Mouse (Mus musculus): Measurements from ENCODE around the gene March10. TPM values are rescaled to one million over a fixed set of nuclear protein-coding genes. Genes with fewer than 3 reads are reported as not detected.

March10 gene
- polyA plus RNA-seq, 2 experiments from 2014 or later: not detected

GRCm38 (mm10) chr11:105465488-105465887, 9.0 kb upstream of the March10 start:
- ATAC-seq: no peak

- no peak for ATAC-seq
These were observed 8.0 kb upstream of the March10 start for GRCm38 (mm10) chr11:105464430-105464967.

DNA sequence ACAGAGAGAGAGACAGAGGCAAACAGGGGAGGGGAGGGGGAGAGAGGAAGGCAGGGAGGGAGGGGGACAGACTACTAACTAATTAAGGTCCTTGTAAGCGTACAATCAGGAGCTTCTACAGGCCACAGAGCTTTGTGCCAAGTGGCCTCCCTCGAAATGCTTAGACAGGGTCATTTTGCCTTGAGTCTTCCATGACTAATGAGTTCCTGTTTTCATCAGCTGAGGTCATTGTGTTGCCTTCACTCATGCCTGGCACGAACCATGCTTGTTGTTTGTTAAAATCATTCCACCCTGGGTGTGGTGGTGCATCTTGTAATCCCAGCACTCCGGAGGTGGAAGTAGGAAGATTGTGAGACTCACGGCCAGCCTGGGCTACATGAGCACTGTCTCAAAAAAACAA, 3.4 kb upstream of the March10 start:
- no peak for ATAC-seq

GRCm38 (mm10) chr11:105457041-105457440, 506 bp upstream of the March10 start:
- no peak for ATAC-seq

GRCm38 (mm10) chr11:105455118-105455517, 1.4 kb downstream of the March10 start:
- no peak for ATAC-seq

GRCm38 (mm10) chr11:105453084-105453483, 3.5 kb downstream of the March10 start:
- no peak for ATAC-seq

GRCm38 (mm10) chr11:105452504-105452903, 4.0 kb downstream of the March10 start:
- no peak for ATAC-seq

DNA sequence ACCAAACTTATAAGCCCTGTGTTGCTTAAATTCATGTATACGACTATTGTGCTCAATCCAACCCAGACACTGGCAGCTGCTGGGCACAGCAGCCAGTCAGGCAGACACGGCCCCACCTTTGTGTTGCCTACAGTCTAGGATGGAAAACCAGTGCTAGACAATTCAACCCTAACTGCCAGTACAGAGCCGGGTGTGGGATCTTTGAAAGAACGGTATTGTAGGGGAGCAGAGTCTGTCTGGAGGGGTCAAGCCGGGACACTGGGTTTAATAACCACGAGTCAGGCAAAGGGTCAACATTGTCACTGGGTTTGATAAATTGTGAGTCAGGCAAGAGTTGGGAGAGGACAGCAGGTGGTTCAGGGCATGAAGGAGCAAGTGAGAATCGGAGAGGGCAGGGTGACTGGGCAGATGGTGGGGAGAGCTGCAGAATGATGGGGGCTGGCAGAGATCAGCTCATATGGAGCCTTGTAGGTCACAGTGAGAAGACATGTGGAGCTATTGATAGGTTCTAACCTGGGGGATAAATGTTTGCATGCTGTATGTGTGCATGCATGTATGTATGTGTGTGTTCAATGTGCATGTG, 4.9 kb downstream of the March10 start:
- ATAC-seq: no peak

- ATAC-seq: no peak
These were observed 6.8 kb downstream of the March10 start for GRCm38 (mm10) chr11:105449581-105450315.

DNA sequence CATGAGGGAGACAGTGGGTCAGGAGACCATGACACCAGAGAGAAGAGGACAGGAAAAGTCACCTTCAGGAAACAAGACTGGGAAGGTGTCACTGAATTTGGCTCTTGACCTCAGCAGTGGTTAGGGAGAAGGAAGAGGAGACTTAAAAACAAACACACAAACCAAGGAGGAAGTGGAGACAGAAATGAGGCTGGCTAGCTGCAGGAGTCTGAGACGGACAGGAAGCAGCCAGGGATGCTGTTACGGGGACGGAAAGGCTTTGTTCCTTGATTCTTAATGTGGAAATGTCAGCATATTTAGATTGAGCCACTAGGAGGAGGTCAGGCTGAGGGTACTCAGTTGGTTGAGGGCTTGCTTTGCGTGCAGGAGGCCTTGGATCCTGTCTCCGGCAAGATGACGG, 8.9 kb downstream of the March10 start:
- ATAC-seq: no peak

- ATAC-seq: no peak
These were observed 10.3 kb downstream of the March10 start for GRCm38 (mm10) chr11:105446221-105446620.

DNA sequence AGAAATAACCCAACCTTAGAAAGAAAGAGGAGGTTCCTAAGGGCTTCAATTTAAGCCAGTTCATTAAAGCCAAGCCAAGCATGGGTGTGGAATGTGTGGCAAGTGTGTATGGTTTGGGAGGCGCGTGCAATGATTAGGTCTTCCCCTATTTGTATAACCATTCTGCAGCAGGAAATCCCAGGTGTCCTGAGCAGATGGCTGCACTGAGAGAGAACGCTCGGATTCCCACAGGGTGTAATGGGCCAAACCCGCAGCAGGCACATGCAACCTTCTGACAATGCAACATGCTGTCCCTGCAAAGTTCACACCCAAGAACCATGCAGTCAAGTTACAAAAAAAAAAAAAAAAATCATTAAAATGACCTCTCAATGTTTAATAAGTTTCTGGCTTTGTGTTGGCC, 10.8 kb downstream of the March10 start:
- no peak for ATAC-seq

- no peak for ATAC-seq
These were observed 11.6 kb downstream of the March10 start for GRCm38 (mm10) chr11:105444929-105445328.

DNA sequence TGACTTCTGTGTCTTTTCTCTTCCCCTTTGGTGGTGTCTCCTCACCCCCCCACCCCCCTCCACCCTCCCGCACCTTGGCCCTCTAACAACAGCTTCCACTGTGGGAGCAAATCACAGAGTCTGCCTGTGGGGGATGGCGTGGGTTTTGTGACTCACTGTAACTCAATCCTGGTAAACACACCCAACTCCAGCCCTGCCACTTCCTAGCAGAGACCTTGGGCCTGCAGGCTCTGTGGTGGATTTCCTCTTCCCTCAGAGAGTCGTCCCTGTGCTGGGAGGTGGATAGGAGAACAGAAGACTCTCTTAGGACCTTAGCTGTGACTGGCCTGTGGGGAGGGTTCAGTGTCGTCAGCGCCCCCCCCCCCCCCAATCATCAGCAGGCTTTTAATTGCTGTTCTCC, 13.0 kb downstream of the March10 start:
- no peak for ATAC-seq

DNA sequence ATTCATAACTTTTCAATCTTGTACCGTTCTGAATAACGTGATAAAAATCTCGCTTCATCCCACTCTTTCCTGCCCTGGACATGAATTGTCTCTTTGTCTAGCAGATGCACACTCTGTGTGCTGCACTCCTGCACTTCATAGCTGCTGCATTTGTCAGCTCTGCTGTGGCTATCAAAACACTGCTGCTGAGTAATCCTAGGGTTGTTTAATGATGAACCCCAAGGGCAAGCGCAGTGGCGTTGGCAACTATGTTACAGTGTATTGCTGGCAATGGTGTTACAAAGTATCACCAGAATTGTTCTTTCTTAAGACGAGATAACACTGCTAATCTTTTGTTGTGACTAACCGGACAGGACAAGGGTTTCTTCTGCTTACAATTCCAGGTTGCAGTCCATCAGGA, 16.7 kb downstream of the March10 start:
- ATAC-seq: no peak

DNA sequence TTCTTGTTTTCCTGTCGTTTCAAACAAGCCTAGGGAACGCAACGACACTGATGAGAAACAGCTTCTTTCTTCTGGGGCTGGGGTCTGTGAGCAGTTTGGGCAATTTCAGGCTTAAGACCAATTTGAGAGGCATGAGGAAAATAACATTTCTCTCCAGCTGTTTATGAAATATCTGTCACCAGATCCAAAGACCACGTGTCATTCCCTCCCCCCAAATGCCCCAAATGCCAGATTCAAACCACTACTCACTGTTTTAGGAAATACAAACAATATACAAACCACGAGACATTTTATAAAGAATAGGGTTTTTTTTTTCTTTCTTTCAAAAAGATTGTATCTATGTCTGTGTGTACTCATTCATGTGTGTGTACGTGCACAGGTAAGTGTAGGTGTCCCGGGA, 17.6 kb downstream of the March10 start:
- ATAC-seq: no peak

DNA sequence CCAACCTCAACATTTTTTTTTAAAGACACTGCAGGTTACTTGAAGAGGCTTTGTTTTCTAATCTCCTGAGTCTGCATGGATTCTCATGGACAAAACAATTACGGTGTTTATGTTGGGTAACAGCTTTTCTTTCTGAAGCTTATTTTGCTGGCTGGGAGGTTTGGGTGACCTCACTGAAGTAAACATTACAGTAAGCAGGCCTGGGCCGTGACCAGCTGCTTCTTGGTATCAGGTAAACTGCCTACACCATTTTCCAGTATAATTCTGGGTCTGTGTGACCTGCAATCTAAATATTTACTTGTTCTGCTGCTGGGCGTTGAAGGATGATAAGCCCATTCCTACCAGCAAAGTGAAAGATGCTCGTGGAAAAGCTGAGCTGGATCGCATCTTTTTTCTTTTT, 30.1 kb downstream of the March10 start:
- no peak for ATAC-seq

- ATAC-seq: no peak
These were observed 31.9 kb downstream of the March10 start for GRCm38 (mm10) chr11:105424643-105425042.

DNA sequence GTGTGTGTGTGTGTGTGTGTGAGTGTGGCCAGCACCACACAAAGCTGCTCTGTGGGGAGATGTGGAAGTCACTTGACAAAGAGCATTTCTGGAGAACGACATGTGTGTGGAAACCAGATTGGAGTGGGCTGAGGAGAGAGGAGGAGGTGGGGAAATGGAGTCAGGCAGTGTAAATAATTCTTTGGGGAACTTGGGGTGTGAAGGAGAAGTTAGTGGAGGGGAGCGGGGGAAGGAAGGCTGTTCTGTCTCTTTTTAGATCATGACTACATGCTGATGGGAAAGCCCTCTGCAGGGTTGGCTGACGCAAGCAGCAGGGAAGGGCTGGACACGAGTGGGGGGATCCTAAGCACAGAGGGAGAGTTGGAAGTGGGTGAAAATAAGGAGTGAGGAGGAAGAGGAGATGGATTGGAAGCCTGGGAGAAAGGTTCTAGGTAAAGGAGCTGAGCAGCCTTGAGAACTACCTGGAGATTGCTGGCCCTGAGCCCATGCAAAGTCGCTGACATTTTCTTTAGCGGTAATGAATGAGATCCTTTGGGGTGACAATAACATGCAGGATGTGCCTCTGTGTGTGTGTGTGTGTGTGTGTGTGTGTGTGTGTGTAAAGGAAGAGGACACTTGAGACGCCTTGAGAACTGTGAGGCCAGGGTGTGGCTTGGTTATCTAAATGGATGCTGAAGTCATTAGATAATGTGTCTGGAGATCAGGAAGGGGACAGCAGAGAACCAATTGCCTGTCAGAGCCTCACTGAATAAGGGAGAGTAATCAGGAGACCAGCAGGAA, 35.7 kb downstream of the March10 start:
- ATAC-seq: no peak

GRCm38 (mm10) chr11:105419946-105420345, 36.6 kb downstream of the March10 start:
- ATAC-seq: no peak

- no peak for ATAC-seq
These were observed 42.5 kb downstream of the March10 start for GRCm38 (mm10) chr11:105414009-105414408.

DNA sequence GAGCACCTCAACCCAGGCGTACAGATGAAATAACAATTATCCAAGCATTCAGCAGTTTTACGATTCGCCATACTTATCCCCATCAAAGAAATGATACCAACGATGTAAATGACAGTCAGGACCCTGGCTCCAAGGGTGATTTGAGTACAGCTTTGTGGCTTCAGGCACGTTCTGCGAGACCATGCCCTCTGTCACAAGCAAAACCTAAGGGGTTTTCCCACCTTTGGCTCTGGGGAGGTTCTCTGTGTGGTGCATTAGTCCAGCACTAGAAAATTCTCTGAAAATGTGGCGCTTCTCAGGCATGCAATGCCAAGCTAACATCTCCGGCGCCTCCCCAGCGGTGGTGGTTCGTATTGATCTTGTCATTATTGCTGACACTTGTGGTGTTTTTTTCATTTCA, 47.1 kb downstream of the March10 start:
- no peak for ATAC-seq

DNA sequence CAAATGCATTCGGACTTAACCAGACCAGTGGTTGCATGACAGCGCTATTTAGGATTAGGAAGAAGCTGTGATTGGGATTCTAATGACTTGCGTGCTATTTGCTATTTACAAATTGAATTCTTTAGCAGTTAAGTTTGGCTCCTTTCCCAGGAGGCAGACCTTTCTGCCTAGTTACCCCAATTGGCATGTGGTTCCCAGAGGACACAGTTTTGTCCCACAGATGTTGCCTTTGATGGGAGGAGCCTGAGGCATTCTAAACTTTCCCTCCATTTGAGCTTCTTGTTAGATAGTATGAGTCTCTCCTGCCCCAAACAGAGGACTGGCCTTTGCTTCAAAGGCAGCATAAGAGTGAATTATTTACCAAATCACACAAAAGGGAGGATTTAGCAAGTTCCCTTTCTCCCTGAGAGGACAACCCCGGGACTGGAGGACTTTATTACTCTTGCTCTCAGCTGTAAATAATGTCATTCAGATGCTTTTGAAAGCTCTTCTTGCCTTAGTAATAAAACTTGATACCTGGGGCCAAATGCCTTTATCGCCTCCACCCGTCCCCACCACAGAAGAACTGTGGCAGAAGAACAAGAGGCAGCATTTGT, 48.6 kb downstream of the March10 start:
- ATAC-seq: no peak
